Mouse (Mus musculus): ENCODE results near the gene Cep170.

Gene Cep170

DNA sequence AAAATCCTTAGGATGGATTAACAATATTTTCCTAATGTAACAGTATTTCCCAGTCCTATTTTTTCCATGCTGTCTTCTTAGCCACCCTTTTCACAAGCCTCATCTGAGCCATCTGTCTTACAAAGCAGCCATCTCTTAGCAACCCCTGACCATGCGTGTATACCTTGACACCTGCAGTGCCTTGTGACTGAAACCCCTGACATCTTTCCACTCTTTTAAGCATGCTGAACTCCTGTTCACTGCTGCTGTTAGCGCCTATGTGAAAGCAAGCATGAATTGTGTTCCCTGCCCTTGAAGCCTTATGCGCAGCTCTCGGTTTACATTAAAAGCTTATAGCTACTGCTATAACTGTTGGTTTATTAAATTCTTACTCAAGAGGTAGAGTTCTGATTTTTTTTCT is 11.2 kb upstream of the Cep170 start:
- no peak for DNase-seq (ENCODE audit: low spot score)

DNA sequence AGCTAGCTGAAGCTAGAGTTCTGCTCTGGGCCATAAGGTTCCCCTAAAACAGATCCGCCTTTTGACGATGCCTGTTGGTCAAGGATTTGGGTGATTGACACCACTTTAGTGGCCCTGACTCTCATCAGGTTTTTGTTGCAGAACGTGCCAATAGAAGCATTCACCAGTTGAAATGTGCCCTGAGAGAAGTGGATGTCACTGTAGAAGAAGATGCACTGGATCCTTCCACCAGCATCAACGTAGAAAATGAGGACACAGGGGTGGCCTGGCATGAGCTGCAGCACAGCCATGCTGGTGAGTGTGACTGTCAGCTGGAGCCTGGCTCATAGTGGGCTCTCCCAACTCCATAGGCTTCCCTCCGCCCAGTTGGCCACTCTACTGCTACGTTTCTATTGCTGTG is 10.7 kb upstream of the Cep170 start:
- DNase-seq (ENCODE audit: low spot score) = no peak

DNA sequence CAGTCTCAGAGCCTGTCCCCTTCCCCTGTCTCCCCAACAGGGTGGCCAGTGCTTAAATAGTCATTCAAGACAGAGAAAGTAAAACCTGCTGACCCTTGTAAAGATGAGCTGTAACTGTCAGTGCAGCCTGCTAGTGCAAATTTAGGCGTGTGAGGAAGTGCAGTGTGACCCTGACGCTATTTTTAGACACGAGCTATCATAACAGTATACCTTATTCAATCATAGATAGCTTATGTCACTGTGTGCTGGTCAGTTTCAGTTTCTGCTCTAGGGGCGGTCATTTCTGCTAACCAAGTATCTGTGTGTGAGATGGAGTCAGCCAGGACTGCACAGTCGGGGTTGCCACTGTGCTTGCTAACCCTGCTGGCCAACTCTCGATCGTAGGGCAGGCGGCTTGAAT is 10.0 kb upstream of the Cep170 start:
- DNase-seq (ENCODE audit: low spot score) = no peak

DNA sequence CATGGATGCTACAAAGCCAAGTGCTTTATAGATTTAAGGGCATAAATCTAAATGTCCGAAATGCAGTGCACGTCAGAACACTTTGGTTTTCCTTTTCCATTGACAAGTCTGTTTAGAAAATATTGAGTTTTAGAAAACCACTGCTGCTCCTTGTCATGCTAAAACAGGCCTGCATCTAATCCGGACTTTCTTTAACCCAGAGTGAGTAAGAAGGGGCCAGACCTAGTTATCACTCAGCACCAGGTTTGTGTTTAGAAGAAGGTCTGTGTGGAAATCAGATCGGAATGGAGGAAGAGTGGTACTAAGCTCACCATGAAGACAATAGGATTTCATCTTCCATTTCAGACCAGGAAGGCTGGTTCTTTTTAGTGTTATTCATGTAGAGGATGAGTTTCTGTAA is 9.1 kb upstream of the Cep170 start:
- no peak for DNase-seq (ENCODE audit: low spot score)

DNA sequence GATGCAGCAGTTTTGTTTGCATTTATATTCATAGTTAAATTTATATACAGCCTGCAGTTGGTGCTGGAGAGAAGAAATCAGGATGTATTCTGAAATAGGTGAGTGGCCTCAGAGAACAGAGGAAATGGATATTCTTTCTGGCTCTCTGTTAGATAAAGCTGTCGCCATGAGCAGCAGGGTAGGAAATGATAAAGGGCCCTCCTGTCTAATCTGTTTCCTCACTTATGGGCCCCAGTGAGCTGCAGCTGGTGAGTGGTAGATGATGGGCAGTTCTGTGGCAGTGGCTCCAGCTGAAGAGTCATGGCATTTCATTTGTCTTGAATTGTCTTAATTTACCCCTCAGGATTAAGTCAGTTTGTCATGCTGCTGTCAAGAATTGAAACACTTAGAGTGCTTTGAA is 8.1 kb upstream of the Cep170 start:
- no peak for DNase-seq (ENCODE audit: low spot score)

DNA sequence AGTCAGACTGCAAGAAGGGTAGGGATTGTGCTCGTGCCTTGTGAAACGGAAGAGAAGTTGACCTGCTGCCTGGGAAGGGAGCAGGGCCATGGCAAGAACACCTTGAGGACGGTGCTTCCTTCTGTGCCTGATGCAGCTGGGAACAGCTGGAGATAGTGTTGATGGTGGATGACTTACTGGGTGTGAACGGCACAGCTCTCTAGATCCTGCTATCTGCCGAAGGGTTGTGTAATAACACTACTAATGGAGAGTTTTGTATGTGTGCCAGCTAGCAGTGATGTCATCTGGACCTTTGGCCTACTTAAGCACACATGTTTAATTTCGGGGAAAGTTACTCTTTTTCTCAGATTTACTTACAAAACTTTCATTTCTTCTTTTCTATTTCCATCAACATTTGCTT is 4.9 kb upstream of the Cep170 start:
- no peak for DNase-seq (ENCODE audit: low spot score)

DNA sequence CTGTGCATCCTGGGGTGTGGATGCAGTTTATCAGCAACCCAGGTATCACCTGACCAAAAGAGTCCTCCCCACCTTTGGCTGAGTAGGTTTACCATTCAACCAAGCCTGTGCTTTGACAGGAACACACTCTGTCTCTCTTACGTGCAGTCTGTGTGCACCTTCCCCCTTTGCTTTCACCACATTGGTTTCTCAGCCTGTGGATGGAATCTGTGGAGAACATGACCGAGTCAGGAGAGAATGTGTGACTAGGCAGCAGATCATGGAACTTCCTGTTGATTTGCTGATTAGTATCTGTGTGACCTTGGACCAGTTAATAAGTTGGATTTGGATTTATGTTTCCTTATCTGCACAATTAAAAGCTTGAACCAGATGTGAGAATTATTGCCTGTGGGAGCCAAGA is 4.3 kb upstream of the Cep170 start:
- DNase-seq (ENCODE audit: low spot score) = no peak

DNA sequence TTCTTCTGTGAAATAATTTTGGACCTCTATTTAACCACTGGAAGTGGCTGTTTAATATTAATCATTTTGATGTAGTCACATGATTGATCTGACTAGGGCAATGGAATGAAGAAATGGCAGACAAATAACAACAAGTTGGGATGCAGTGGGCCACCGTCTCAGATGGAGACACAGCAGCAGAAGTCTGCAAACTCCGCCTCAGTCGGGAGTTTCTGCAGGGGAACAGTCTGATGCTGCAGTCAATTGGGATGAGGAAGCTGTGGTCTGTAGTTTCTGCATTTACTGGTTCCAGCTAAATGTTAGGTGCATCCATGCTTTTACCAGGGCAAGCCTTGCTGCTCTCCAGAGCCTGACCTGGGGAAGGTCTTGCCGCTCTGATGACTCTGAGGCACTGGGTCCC is 2.9 kb upstream of the Cep170 start:
- DNase-seq (ENCODE audit: low spot score) = no peak

DNA sequence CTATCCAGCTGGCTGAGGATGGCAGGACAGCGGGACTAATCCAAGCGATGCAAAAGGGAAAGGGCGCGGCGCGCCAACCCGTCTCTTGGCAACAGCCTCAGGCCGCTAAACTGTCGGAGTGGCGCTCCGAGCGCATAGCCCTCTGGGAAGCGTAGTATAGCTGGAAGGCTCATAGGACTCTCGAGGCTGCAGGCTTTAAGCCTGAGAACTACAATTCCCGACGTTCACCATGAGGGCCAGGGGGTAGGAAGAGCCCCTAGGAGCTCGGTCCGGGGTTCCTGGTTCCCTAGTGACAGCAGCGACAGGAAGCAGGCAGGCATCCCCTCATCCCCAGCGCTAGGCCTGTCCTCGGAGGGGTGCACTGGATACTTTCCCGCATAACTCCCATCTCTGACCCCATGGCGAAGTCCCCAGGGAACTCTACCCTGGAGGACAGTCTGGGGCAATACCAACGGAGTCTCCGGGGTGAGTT is 760 bp upstream of the Cep170 start, which contains the start of gene Sdccag8:
TSS of gene Sdccag8 (plus strand) at position 70 of the 472 bp plus-strand sequence.
- peak; percentile 82 for DNase-seq (ENCODE audit: low spot score)

DNA sequence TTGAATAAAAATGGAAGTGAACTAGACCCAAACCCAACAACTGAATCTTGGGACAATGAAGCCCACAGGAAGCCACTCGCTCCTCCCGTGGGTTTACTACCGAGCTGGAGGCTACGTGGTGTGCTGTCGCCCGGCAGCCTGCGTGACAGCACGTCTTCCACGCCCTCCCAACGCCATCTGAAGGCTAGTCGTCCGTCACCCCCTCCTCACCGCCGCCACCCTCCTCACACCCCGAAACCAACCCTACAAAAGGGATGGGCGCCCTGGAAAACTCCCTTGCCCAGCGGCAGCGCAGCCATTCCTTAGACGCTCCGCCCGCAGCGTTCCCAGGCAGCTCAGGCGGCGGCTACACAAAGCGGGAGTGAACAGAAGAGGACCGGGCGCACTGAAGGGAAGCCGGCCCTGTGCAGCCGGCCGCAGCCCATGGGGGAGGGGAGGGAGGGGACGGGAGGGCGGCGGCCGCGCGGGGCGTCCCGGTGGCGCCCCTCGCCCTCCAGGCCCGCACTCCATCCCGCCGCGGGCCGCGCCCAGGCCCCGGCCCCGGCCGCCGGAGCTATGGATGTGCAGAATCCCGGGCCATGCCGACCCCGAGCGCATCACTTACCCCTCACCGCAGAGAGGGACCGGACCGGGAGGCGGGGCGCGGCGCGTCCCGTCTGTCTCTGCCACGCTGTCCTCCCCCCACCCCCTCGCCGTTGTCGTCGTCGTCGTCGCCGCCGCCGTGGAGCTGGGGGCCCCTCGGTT is 403 bp downstream of the Cep170 start:
- peak; percentile 37 for DNase-seq (ENCODE audit: low spot score)

DNA sequence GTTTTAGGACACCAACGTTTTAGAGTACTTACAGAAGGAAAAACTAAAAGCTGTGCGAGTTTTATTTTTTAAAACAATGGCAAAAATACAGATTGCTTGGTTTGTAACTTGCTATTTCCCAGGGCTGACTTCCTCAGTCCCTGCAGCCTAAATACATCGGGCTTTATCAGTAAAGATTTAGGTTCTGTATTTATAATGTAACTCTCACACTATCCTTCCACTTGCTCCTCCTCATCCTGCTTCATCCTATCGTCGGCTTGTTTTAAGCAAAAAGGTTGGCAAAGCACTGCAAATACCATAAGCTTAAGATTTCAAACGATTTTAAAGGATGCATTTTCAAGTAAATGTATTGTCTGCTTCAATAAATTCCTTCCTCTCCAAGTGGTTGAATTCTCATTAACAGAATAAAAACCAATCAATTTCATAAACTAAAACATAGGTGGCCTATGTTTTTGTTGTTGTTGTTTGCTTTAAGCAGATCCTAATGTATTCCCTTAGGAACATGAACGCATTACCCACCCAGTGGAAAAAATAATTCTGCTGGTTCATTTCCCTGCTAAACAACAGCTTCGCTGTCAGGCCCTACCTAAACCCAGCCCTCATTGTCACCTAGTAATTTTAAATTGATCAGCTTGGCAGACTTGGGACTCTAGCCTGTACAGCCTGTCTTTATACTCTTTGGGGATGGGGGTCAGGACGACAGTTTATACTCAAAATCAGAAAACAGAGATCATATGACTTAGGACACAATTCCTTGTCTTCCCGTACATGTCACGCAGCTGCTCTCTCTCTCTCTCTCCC is 1.2 kb downstream of the Cep170 start:
- no peak for DNase-seq (ENCODE audit: low spot score)

DNA sequence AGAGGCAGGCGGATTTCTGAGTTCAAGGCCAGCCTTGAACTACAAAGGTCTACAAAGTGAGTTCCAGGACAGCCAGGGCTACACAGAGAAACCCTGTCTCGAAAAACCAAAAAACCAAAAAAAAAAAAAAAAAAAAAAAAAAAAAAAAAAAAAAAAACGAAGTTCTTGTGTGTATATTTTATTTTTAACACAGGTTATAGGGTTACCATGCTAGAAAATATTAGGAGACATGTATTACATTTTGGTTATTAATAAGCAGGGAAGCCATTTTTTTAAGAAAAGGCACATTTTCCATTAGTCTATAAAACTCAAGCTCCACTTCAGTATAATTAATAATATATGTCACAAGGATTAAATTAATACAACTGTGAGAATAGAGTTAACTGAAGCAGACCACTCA is 2.0 kb downstream of the Cep170 start:
- no peak for DNase-seq (ENCODE audit: low spot score)

DNA sequence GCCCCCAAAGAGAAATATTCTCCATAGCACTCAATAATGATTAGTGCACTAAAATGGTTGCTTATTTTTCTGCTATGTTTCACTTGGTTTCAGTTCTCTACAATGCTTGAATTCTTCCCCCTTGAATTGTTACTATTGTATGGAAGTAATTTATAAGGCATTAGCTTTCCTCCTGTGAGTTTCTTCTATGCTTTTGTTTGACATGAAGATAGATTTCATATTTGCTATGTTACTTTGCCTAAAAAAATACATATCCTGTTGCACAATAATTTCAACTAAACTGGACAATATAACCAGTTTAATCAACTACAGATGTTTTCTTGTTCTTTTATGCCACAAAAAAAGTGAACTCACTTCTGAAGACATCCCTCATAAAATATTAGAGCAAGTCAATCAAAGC is 3.7 kb downstream of the Cep170 start:
- DNase-seq (ENCODE audit: low spot score) = no peak

DNA sequence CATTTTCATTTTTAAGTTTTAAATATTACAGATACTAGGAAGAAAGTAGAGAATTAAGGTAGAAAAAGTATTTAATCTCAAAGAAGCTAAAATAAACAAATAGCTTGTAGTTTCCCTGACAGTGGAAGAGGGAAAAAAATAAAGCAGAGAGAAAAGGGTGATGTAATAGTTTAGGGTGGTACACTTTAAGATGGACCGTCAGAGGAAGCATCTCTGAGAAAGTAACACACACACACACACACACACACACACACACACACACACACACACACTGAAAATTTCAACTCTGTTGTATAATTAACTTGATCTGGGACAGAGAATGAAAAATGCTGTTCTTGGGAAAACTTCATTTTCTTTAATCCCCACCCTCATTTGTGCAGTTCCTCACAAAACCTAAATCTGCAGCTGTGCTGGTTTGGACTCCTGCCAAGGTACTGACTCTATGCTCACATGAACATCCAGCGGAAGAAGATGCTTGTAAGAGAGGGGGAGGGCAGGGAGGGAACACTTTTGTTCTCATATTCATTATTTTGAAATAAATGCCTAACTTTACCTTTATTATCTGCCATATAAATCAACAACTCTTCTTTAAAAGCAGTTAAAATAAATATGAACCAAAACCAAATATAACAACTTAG is 13.0 kb downstream of the Cep170 start:
- DNase-seq (ENCODE audit: low spot score) = no peak

DNA sequence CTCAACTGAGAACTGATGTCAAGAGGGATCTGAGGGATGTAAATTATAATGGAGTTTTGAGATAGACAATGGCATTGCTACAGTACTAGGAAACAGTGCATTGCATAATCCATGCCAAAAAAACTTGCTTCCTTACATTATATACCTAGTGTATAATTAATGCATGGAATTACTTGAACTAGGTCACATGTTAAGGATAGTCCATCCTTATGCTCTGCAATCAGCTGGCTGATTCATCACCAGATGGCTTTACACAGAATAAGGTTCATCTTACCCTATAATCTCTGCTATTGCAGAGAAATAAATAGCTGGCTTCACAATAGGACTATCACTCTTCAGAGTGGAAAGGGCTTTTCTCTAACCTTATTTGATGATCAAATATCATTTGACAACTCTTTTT is 15.2 kb downstream of the Cep170 start:
- DNase-seq (ENCODE audit: low spot score) = no peak

DNA sequence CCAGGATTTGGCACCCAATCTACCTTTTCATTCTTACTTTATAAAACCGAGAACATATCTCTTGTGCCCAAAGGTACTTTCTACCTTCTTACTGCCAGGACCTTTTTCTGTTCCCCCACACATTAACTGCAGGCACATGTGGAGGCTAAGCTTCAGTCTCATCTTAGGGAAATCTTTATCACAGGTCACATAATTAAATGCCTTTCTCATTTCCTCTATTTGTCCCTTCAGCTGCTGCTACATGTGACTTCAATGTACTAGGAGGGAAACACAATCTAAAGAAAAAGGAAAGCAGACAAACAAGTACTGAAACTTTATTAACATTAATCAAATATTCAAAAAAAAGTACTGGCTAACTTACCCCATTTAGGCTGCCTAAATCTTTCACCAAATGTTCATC is 21.7 kb downstream of the Cep170 start:
- DNase-seq (ENCODE audit: low spot score) = no peak

DNA sequence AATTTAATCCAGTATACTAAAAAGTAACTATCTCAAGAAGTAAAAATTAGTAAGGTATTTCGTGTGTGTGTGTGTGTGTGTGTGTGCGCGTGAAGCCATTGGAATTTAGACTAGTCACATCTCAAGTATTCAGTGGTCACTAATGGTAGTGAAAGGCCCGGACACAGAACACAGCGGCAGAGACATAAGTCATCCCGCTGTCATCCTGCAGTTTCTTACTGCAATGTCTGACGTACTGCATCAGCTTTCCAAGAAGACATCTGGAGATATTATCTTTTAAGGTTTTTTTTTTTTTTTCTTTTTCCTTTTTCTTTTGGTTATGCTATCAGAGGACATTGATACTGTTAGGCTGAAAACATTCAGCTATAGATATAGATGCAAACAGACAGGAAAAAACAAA is 24.5 kb downstream of the Cep170 start:
- DNase-seq (ENCODE audit: low spot score) = no peak

DNA sequence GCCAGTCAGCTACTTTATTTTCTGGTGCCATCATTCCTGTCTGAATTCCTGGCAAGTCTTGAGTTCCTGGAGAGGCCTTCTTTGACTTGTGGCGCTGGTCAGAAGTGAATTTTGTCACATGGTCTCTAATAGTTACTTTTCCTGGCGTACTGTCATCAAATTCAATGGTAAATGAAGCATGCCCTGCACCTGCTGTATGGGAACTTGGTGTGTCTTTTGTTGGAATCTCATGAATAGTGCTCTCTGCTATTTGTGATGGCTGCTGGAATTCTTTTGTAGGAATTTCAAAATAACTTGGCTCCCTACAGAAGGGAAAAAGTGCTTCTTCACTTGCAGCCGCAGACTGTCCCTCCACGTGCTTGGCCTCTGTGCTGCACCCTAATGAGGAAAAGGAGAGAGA is 39.3 kb downstream of the Cep170 start:
- DNase-seq (ENCODE audit: low spot score) = no peak

DNA sequence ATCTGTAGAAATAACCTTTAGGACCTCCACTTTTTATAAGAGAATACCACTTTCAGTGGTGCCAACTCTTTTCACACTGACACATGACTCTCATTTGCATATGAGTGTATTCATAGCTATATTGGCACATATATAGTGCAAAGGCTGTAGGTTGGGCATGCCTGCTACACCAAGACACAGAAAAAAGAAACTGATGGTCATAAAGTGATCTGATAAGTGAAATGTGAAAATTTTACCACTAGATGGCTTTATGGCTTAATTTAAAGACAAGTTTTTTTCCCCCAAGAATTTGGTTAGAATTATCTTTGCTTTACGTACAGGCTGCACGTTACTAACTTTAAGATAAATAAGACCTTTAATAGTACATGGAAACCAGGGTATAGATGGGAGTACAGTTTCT is 51.6 kb downstream of the Cep170 start:
- no peak for DNase-seq (ENCODE audit: low spot score)

DNA sequence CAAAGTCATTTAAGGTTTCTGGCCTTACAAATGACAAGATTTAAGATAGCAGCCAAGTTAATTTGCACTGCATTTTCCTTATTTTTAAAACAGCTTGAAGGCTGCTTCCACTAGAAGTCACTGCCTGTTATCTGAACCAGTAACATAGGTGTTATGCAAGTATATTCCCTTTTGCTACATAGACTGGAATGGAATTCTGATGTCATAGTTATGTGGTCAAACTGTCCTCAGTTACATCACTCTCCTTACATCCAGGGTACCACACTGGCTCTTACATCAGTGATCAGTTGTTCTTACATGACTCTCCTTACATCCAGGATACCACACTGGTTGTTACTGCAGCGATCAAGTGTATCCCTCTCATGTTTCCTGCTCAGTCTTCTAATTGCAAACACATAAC is 53.2 kb downstream of the Cep170 start:
- no peak for DNase-seq (ENCODE audit: low spot score)

DNA sequence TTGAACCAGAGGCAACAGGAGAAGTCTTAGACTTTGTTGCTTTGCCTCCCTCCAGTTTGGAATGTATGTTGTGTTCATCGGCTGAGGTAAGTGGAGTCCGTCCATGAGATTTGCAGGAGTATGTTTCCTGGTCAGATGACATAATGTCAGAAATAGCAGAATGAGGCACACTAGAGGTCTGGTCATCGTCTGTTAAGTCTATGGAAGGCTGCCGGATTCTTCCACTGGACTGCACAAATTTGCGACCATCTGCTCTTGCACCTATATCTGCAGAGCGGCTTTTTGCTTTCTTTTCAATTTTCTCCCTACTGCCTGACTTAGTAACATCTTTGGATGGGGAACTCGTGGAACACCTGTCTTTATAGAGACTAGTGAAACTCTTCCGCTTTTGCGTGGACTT is 58.3 kb downstream of the Cep170 start:
- DNase-seq (ENCODE audit: low spot score) = no peak

DNA sequence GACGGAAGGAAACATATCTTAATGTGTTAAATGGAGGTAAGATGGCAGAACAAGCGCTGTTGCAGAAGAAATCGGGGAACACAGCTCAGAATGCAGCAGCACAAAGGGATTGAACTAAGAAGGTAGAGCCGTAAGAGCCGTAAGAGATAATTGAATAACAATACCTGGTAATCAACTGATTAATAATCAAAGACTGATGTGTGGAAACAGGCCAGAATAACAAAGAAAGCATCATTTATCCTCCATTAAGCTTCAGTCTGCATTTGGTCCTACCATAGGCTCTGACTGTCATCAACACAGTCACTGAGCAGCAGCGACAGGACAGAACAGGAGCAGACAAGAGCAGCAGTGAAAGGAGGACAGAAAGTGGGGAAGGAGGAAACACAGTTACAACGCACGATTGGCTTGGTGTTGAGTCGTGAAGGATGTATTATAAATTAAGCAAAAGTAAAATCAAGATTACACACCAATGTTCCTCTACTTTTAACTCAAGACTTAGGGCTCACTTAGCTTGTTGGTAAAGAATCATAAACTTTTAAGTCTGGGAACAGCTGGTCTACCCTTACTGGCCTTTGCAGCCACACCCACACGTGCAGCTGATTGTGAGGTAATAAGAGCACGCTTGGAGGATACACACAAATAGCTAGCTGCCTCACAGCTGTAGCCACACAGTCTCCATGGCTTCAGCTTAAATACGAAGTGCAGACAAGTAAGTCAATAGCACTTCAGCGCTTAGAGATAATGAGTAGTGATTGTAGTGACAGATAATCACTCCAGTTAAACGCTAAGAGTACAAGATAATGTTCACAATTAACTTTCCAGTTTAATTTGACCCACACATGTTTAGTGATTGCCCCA is 59.8 kb downstream of the Cep170 start:
- no peak for DNase-seq (ENCODE audit: low spot score)

All from spleen, adult 12 weeks (tissue).